Mouse (Mus musculus) embryonic stem cell, embryonic (primary cell): Measurements from ENCODE around the gene Pllp.

Experiments used
- CTCF ChIA-PET, 4 experiments: fragments of 300-600 bp in 2 of 4; fragments of 350-600 bp in 2 of 4; sonication (Branson Sonifier 250); formaldehyde crosslinking; loops; one replicate each; lab custom pipeline; 2022; ENCODE audit warnings: inconsistent platforms in 2 of 4; lab: Charles Lee
- POLR2A ChIA-PET, 4 experiments: fragments of 300-600 bp in 2 of 4; fragments of 350-600 bp in 2 of 4; sonication (Branson Sonifier 250); formaldehyde crosslinking; loops; one replicate each; lab custom pipeline; 2022; ENCODE audit warnings: antibody characterized with exemption in 4 of 4, inconsistent platforms in 1 of 4; lab: Charles Lee

Gene Pllp

DNA sequence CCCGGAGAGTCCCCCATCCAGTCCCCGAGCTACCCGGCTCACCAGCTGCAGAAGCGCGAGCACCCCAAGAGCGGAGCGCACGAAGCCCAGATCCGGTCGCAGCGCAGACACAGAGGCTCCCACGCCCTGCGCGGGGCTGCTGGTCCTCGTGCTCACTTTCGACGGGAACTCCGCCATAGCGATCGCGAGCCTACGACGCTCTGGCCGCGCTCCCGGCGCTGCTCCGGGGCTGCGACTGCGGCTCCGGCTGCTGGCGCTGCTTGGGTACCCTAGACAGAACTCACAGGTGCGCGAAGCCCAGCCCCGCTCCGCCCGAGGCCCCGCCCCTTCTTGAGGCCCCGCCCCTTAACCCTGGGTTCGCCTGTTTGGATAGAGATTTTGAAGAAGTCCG lies at the start of gene Pllp:
TSS of gene Pllp (minus strand) at position 285 of the 391 bp plus-strand sequence.
- ChIA-PET POLR2A (interaction anchor here in 2 of 4 experiments (0.7 to 1.8 kb wide), 4 partner anchors 25 to 309 kb away, joined by 3 to 5 read pairs (median 4); partner anchors contain the start of genes Cx3cl1 (in 1 of the 2), Fam192a (in 1 of the 2) and Rspry1 (in 1 of the 2)), CTCF (interaction anchor here in 1 of 4 experiments (0.6 to 1.2 kb wide), 3 partner anchors 127 to 394 kb away, joined by 3 to 4 read pairs (median 4); no protein-coding TSS in a partner anchor)

DNA sequence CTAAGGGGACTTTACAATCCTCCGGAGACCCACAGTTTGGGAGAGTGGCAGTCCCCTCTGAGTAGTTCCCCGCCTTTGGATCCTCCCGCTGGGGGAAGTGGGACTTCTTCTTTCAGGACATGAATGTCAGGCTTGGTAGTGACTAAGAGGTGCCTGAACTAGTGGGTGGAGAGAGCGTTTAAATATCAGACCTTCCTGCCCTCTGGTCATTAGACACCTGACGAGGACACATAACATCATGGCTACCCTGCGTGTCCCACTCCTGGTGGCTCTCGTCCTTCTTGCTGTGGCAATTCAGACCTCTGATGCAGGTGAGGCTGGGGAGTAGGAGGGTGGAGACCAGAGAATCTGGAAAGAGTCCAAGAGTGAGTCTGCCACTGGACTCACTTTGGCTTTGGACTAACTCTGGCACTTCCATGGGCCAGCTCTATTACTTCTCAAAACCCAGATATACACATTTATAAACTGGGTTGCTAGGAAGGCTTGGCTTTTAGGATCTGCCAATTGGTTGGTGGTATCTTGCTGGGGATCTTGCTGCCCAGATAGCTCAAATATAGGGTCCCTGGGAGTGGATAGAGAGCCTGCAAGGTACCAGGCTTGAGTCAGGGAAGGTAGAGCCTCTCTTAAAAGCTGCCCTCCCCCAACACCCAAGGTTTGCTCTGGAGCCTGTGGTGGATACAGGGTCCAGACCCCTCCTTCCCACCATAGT lies 49.6 kb upstream of the Pllp start, which contains the start of gene Ccl22:
TSS of gene Ccl22 (plus strand) at position 115 of the 709 bp plus-strand sequence.
- ChIA-PET POLR2A (interaction anchor here in 1 of 4 experiments (0.5 kb wide), 1 partner anchor 237 kb away, joined by 3 read pairs; no protein-coding TSS in a partner anchor), CTCF (no interaction called here)

DNA sequence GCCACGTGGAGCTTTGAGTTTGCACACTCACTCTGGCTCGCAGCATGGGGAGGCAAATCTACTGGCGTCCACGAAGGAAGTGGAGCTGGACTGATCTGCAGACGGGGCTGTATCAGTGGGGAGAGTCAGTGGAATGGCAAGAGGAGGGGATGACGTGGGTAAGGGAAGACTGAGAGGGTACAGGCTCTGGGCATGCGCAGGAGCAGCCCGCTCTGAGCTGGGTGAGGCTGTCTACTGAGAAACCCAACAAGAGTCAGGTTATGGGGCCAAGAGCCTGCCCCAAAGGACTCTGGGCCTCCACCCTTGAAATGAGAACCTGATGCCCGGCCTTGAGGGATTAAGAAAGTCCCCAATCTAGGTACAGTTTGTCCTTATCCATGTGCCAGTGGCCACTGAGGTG lies 48.9 kb upstream of the Pllp start:
- POLR2A ChIA-PET: interaction anchor here in 1 of 4 experiments (0.5 kb wide), 1 partner anchor 236 kb away, joined by 3 read pairs; no protein-coding TSS in a partner anchor
- CTCF ChIA-PET: interaction anchor here in 1 of 4 experiments (0.6 kb wide), 1 partner anchor 31 kb away, joined by 3 read pairs; no protein-coding TSS in a partner anchor

DNA sequence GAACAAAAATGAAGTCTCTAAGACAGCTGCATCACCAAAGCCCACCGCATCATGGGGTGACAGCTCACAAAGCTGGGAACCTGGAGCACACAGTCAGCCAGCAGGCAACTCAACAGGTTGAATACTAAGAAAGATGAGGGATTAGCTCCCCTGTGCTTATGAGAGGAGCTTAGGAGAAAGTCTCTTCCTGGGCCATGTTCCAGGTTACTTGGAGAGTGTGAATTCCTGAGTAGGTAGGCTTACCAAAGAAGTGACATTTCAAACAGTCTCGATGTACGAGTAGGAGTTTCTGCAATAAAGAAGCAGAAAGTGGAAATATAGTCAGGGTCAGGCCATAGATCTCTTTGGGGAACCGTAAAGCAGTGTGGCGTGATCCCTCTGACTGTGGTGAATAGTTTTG lies 48.4 kb upstream of the Pllp start:
- ChIA-PET POLR2A (no interaction called here), CTCF (interaction anchor here in 1 of 4 experiments (0.6 kb wide), 1 partner anchor 32 kb away, joined by 3 read pairs; no protein-coding TSS in a partner anchor)

DNA sequence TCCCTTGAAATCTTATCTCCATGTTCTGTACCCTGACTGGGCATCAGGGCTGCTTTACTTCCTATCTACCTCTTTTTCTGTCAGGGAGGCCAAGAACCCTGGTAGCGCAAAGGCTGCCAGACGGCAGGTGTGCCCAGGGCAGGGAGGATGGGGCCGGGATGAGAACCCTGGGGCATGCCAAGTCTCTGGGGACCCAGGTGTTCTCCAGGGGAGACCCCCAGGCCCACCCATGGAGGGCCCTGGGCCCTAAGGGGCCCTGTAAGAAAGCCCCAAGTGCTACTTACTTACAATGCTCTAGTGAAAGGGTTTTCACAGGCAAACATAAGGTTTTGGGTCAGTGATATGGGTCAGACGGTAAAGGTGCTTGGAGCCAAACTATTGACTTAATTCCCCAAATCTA lies 45.6 kb upstream of the Pllp start:
- CTCF ChIA-PET: no interaction called here

DNA sequence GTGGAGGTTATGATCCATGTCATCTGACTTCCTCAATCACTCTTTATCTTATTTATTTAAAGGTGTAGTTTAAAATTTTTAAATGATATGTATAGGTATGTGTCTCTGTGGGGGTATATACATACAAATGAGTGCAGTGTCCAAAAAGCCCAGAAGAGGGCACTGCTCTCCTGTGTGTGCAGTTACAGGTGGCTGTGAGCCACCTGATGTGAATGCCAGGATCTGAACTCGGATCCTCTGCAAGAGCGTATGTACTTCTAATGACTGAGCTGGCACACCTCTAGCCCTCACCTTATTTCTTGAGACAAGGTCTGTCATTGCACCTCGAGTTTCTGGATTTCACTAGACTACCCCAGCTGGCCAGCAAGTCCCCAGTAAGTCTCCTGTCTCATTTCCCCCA lies 44.5 kb upstream of the Pllp start:
- CTCF ChIA-PET: interaction anchor here in 1 of 4 experiments (0.5 kb wide), 1 partner anchor 535 kb away, joined by 4 read pairs; no protein-coding TSS in a partner anchor
- POLR2A ChIA-PET: no interaction called here

More for the DNA sequence above, 45.6 kb upstream of the Pllp start:
- POLR2A ChIA-PET: no interaction called here

DNA sequence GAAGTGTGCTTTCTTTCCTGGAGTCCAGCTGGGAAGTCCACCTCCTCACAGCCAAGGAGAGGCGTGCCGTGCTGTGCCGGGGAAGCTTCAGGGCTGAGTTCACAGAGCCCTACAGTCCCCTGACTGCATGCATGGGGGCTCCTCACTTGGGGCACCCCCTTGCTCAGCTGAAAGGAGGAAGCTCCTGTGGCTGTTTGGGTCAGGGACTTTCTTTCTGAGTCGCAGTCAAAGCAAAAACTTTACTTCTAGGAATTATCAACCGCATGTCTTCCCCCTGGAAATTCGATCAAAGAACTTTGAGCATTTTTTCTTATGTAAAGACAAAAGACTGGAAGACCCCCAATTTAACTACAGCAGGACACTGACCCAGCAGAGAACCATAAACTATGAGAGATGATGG lies 43.8 kb upstream of the Pllp start:
- ChIA-PET CTCF (no interaction called here), POLR2A (no interaction called here)

DNA sequence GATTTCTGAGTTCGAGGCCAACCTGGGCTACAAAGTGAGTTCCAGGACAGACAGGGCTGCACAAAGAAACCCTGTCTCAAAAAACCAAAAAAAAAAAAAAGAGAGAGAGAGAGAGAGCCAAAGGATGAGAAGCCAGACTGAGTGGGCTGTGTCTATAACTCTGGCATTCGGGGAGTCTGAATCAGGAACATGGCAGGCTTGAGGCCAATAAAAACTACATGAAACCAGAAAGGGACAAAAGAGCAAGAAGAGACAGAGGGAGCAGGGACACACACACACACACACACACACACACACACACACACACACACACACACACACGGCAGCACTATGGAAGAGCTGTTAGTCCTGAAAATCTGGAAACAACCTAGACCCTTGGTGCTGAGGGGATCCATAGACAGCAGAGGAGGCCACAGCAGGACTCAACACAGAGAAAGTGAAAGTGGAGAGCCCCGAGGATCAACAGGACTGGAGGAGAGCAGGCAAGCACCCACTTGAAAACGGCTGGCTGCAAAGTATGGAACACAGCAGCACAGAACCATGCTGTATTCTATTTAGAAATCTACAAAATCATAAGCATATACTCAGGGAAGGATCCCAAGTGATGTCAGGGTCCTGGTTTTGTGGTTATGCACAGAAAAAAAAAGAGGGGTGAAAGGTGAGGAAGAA lies 39.5 kb upstream of the Pllp start:
- ChIA-PET CTCF (interaction anchor here in 2 of 4 experiments (0.6 to 0.7 kb wide), 2 partner anchors 45 to 66 kb away, joined by 4 read pairs; no protein-coding TSS in a partner anchor), POLR2A (no interaction called here)

DNA sequence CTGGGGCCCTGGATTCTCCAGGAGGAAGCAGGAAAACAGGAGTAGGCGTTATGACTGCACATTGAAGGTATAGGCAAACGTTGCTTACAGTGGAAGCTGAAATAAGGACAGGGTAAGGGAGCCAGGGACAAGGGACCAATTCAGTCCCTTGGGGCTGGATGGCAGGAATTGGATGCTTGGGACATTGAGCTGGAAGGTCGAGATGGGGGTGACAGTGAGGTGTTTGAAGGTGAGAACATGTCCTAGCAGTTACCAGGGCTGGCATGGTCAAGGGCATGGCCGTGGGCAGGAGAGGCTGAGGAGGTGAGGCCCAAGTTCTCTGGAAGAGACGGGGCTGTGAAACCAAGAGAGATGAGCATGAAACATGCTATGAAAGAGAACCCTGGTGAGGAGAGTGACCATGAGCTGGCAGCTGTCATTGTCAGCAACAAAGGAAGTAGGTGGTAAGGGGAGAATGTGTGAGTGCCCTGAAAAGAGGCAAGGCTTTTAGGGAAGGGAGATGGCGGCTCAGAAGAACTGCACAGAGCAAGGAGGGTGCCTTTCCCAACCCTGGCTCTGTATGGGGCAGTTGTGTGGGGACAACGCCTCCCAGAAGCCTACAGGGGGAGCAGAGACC lies 38.8 kb upstream of the Pllp start:
- ChIA-PET CTCF (no interaction called here), POLR2A (no interaction called here)

DNA sequence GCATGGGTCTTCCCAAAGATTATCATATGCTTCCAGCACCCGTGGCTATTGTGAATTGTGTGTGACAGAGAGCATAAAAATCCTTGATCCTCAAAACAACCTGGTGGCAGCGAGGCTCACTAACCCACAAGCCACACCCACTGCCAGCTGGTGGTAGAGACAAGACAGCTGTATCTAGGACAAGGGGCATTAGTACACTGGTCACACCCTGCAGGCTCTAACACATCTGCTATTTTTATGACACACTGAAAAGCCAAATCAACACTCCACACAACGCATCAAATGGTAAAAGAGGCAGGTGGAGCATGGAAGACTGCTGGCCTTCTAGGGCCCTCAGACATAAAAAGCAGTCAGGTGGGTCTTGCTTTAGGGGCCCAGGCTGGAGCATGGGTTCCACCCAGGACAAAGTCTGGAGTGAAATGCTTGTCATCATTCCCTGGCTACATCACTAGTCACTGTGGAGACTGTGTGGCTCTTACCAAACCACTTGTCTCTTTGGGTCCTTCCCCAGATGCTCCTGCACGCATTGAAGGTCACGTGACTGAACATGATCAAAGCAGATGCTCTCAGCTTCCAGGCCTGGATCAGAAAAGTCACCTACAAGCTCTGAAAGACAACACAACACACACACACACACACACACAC lies 37.9 kb upstream of the Pllp start:
- ChIA-PET POLR2A (interaction anchor here in 1 of 4 experiments (0.6 kb wide), 1 partner anchor 61 kb away, joined by 3 read pairs; no protein-coding TSS in a partner anchor), CTCF (no interaction called here)

DNA sequence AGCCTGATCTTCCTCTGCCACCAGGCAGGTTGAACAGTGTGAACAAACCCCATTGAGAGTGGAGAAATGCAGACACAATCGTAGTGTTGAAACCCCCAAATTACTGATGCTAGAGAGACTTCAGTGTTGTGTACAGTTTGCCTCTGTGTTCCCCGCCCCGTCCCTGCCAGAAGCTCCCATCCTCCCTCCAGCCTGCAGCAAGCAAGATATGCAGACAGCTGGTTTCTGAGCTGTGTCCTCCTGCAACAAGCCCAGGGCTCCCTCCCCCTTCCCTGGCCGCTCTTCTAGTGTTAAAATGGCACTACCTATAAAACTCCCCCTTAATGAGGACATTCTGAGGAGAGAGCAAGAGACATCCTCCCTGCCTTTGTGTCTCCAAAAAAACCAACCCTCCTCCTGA lies 33.2 kb upstream of the Pllp start:
- ChIA-PET CTCF (no interaction called here), POLR2A (no interaction called here)

DNA sequence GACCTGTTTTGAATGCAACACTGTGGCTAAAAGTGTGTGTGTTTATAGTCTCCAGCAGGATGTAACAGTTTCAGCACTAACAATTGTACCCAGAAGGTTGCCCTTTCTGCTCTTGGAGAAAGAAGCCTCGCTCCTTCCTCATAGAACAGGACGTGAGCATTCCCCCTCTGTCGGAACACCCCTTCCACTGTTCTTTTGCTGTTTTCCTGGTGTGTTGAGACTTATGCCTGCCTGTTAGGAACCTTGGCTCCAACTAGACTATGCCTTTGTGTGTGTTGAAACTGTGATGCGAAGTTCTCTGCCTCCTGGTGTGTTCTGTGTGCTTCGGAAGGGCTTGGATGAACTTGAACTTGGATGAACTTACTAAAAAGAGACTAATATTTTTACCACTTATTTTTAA lies 29.9 kb upstream of the Pllp start:
- ChIA-PET POLR2A (no interaction called here), CTCF (no interaction called here)

DNA sequence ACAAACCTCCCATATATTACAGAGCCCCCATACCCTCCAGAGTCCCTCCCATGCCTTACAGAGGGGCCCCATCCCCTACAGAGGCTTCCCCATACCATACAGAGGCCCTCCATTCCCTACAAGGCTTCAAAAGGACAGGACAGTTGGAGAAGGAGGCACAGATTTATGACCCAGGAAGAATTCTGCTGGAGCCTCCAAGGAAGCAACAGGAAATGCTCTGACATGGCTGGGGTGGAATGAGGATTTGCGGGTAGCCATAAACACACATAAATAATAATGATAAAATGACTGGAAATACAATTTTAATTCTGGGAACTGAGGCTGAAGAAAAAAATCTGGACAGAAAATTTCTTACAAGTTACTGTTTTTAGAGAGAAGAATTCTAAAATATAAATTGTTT lies 20.8 kb upstream of the Pllp start:
- POLR2A ChIA-PET: no interaction called here
- CTCF ChIA-PET: no interaction called here

DNA sequence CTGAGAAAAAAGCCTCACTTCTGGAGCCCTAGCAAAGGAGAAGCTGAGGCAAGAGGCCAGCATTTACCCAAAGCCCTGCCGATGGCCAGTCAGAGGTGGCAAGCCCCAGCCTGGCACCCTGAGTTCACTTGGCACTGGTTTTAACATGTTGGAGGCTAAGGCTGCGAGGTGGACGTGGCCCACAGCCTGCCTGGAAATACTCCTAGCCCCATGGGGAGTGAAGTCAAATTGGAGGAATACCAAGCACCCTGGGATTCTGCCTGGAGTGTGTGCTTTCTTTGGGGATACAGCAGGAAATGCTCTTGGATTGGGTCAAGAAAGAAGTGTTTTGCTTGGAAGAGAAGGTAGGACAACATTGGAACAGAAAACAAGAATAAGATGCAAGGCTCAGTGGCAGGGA lies 19.8 kb upstream of the Pllp start:
- CTCF ChIA-PET: no interaction called here
- POLR2A ChIA-PET: no interaction called here

DNA sequence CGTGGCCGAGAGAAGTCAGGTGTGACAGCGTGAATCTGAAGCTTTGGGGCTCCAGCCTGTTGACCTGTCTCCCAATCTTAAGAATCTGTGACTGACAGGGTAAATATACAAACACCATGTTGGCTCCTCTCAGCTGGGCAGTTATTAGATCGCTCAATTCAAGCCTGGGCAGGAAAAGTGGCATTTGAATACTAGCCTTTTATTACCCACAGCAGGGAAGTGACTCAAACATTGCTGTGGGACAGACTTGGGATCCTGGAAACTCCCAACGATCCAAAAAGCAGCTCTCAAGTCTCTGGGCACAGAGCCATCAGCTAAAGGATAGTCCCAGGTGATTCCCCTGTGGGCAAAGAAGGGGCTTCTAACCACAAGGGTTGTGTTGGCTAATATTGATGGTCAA lies 18.5 kb upstream of the Pllp start:
- POLR2A ChIA-PET: no interaction called here
- CTCF ChIA-PET: interaction anchor here in 3 of 4 experiments (0.6 to 1.2 kb wide), 3 partner anchors 11 to 228 kb away, joined by 3 to 11 read pairs (median 3); no protein-coding TSS in a partner anchor

DNA sequence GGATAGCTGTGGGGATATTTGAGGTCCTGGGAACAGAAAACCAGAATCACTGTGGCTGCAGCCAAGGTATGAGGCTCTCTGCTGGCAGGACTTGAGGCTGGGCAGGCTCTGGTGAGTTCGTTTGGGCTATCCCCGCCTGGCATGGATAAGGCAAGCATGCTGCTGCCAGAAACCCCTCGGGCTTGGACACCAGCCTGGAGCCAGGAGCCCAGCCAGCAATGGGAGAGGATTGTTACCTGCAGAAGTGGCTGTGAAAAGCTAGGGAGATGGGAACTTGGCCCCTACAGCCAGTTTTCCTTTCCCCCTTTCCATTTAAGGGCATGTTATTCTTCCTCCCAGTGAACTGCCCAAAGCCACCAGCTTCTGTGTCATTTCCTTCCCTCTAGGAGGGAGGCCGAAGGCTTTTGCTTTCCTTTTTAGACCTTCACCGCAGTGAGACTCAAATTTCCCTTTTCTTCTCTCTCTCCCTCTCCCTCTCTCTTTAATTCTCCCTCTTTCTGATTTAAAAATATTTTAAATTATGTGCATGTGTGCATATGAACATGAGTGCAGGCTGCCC lies 15.2 kb upstream of the Pllp start:
- ChIA-PET POLR2A (no interaction called here), CTCF (no interaction called here)

DNA sequence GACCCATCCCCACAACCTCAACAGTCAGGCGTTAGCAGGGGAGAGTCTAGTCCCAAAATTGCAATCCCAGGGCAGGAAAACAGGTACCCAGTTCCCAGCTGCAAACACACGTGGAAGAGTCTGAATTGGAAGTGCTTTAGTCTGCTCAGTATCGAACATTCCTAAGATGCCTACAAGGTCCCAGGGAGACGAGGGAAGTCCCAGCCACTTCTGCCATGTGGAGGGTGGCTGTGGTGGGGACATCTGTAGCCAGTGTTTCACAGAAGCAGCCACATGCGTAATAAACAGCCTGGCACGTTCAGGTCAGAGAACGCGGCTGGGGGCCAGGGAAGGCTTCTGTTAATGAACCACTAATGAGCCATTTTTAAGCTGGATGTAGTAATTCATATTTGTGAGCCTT lies 14.3 kb upstream of the Pllp start:
- CTCF ChIA-PET: interaction anchor here in 1 of 4 experiments (0.5 kb wide), 1 partner anchor 236 kb away, joined by 3 read pairs; no protein-coding TSS in a partner anchor
- POLR2A ChIA-PET: no interaction called here

DNA sequence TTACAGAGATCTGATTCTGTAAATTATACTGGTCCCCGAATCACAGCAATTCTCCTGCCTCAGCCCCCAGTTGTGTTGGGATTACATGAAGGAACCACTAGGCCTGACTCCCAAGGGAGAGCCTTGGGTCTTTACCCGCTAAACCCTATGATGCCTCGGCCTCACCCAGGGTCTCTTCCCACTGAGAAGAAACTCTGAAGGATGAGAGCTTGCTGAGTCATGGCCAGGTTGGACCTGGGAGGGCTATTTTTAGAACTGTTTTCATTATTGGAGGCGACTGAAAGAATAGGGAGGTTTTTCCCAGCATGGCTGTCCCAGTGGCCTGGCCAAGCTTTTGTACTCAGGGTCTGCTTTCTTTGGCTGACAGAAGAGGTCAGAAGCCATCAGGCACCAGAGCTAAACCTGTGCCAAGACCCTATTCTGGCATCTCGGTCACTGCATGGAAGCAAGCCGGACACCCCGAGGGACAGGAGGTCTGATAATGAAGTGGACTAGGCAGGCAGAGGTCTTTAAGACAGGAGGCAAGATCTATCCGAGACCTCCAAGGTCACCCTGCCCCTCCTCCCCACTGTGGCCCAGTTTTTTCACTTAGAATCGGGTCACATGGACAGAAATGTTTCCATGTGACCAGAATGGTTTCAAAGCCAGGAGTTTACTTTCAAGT lies 10.8 kb upstream of the Pllp start:
- ChIA-PET CTCF (interaction anchor here in 2 of 4 experiments (0.9 to 1.7 kb wide), 5 partner anchors 96 to 210 kb away, joined by 3 to 6 read pairs (median 3); no protein-coding TSS in a partner anchor), POLR2A (interaction anchor here in 3 of 4 experiments (0.8 to 1.3 kb wide), 5 partner anchors 65 to 169 kb away, joined by 3 to 6 read pairs (median 4); partner anchors contain the start of genes Cx3cl1 (in 1 of the 3) and Dok4 (in 1 of the 3))
